Comparison of ENCODE assay signal across 7 mouse cellular contexts in the genomic region with DNA sequence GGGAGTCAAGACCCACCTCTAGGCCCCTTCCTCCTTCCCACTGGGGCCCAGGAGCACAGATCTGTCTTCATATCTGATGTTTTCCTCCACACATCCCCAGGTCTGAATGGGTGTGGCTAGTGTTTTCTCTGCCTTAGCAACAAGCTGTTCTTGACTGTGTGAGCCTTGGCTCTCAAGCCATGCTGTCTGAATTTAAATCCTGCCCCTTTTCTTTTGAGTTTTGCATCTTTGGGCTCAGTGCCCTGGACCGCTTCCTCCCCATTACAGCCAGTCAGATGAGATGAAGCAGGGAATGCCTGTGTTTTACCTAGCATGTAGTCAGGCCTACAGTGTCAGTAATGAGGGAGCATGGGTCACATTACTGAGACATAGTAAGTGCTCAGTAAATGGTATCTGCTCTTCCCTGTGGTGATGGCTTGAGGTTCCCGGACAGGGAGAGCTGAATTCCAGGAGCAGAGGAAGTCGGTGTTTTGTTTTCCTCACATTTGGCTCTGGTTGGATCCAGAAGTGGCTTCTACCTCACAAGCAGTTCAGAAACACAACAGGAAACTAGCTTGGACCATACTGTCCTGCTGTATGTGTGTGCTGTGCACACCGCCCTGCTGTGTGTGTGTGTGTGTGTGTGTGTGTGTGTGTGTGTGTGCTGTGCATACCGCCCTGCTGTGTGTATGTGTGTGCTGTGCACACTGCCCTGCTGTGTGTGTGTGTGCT. TPM values are rescaled to one million over a fixed set of nuclear protein-coding genes. Genes with fewer than 3 reads are reported as not detected.
DNase-seq lines count a peak whose midpoint lies in the region; ATAC-seq and TF ChIP-seq lines count a peak whose summit lies in the region.

No protein-coding gene starts in this region.

- TF ChIP-seq CTCF in bone marrow, adult 2 months (IDR thresholded peaks at IDR 0.05; ENCODE audit: control insufficient read depth, insufficient read depth, low read length), result no peak

- H3K4me2 ChIP-seq in limb, embryonic 11.5 days (ENCODE audit: low read depth, severe bottlenecking), result no peak overlapping the region
- H3K4me2 ChIP-seq in intestine, embryonic 14.5 days (ENCODE audit: low read length), result no peak overlapping the region
- no peak overlapping the region for H3K4me2 ChIP-seq in neural tube, embryonic 14.5 days (ENCODE audit: low read depth, low read length)

- 0 out of 2 replicates have a peak overlapping the region, but pooled peaks have one; percentile 21 for H3K27ac ChIP-seq in limb, embryonic 11.5 days (replicated peaks; ENCODE audit: low read depth, low read length)
- H3K27ac ChIP-seq in limb, embryonic 10.5 days, result no peak overlapping the region; the same call in 1 of the 2 replicates
- H3K27ac ChIP-seq in bone marrow, adult 2 months (ENCODE audit: control insufficient read depth, insufficient read depth, low read depth, low read length, poor library complexity), result peak overlapping the region; percentile 5; the same call in 1 of the 2 replicates
- H3K27ac ChIP-seq in intestine, embryonic 14.5 days (ENCODE audit: low read depth), result peak overlapping the region; percentile 57
- peak overlapping the region; percentile 16 for H3K27ac ChIP-seq in neural tube, embryonic 14.5 days (ENCODE audit: low read depth, low read length)

- no peak for TF ChIP-seq POLR2A in bone marrow, adult 2 months (IDR thresholded peaks at IDR 0.05; ENCODE audit: borderline replicate concordance, control insufficient read depth, low read depth, low read length)

- no peaks in the 10 kb centered on the region for H3K27me3 ChIP-seq in limb, embryonic 11.5 days (ENCODE audit: control insufficient read depth, insufficient read depth, low read length)
- no peaks in the 10 kb centered on the region for H3K27me3 ChIP-seq in limb, embryonic 10.5 days (ENCODE audit: low read depth, poor library complexity, severe bottlenecking)
- H3K27me3 ChIP-seq in intestine, embryonic 14.5 days (replicated peaks; ENCODE audit: control insufficient read depth, insufficient read depth, low read length), result no peaks in the 10 kb centered on the region
- H3K27me3 ChIP-seq in neural tube, embryonic 14.5 days (ENCODE audit: control insufficient read depth, insufficient read depth, low read length), result no peaks in the 10 kb centered on the region

- H3K9me3 ChIP-seq in limb, embryonic 11.5 days (ENCODE audit: control insufficient read depth, low read length), result no peaks in the 10 kb centered on the region
- no peaks in the 10 kb centered on the region for H3K9me3 ChIP-seq in limb, embryonic 10.5 days (replicated peaks)
- H3K9me3 ChIP-seq in intestine, embryonic 14.5 days (ENCODE audit: control insufficient read depth, low read length), result no peaks in the 10 kb centered on the region
- no peaks in the 10 kb centered on the region for H3K9me3 ChIP-seq in neural tube, embryonic 14.5 days (ENCODE audit: control insufficient read depth, low read length)

- peaks cover 10% of the 10 kb centered on the region for H3K4me1 ChIP-seq in limb, embryonic 11.5 days (ENCODE audit: control insufficient read depth, insufficient read depth, low read length)
- H3K4me1 ChIP-seq in limb, embryonic 10.5 days, result peaks cover 48% of the 10 kb centered on the region
- H3K4me1 ChIP-seq in bone marrow, adult 2 months (ENCODE audit: control insufficient read depth, insufficient read depth, low read length), result peaks cover 16% of the 10 kb centered on the region
- H3K4me1 ChIP-seq in intestine, embryonic 14.5 days (replicated peaks; ENCODE audit: control insufficient read depth, insufficient read depth, low read length), result peaks cover 41% of the 10 kb centered on the region
- peaks cover 17% of the 10 kb centered on the region for H3K4me1 ChIP-seq in neural tube, embryonic 14.5 days (ENCODE audit: control insufficient read depth, insufficient read depth, low read length)

- H3K9ac ChIP-seq in limb, embryonic 11.5 days (ENCODE audit: low read length), result no peak overlapping the region; the same call in 1 of the 2 replicates
- H3K9ac ChIP-seq in intestine, embryonic 14.5 days (ENCODE audit: low read length), result no peak overlapping the region
- H3K9ac ChIP-seq in neural tube, embryonic 14.5 days (replicated peaks; ENCODE audit: low read depth, low read length), result no peak overlapping the region

- ATAC-seq in limb, embryonic 11.5 days (ENCODE audit: insufficient number of reproducible peaks, low FRiP score, low TSS enrichment, low read depth), result no peak
- no peak for ATAC-seq in intestine, embryonic 14.5 days (replicated peaks; ENCODE audit: low FRiP score, low TSS enrichment, low read depth)
- no peak for ATAC-seq in neural tube, embryonic 14.5 days (ENCODE audit: low read depth)

- H3K4me3 ChIP-seq in limb, embryonic 11.5 days (ENCODE audit: low read depth, low read length), result no peak overlapping the region
- no peak overlapping the region for H3K4me3 ChIP-seq in limb, embryonic 10.5 days
- no peak overlapping the region for H3K4me3 ChIP-seq in bone marrow, adult 2 months (replicated peaks; ENCODE audit: control insufficient read depth, low read depth, low read length)
- H3K4me3 ChIP-seq in intestine, embryonic 14.5 days (ENCODE audit: low read depth, low read length), result no peak overlapping the region
- no peak overlapping the region for H3K4me3 ChIP-seq in neural tube, embryonic 14.5 days (ENCODE audit: low read depth, low read length)

- peaks cover 6% of the 10 kb centered on the region for H3K36me3 ChIP-seq in limb, embryonic 11.5 days (ENCODE audit: control insufficient read depth, insufficient read depth, low read length)
- H3K36me3 ChIP-seq in limb, embryonic 10.5 days, result peaks cover 46% of the 10 kb centered on the region
- H3K36me3 ChIP-seq in intestine, embryonic 14.5 days (ENCODE audit: control insufficient read depth, insufficient read depth, low read length), result peaks cover 13% of the 10 kb centered on the region
- H3K36me3 ChIP-seq in neural tube, embryonic 14.5 days (ENCODE audit: control insufficient read depth, insufficient read depth, low read length), result no peaks in the 10 kb centered on the region

- no peak for DNase-seq in limb, embryonic 11.5 days (ENCODE audit: low spot score)
- no peak for DNase-seq in limb, embryonic 10.5 days (ENCODE audit: low spot score)
- no peak for DNase-seq in intestine, embryonic 14.5 days (ENCODE audit: low spot score)
- no peak for DNase-seq in layer of hippocampus, adult 8-10 months (ENCODE audit: low spot score in 2 of 2)
- DNase-seq in urinary bladder, postnatal 4 days (ENCODE audit: low spot score in 2 of 2), result no peak

- 85% methylated on average over 5 of the region's 5 CpGs for WGBS in limb, embryonic 11.5 days
- 90% methylated on average over 5 of the region's 5 CpGs for WGBS in limb, embryonic 10.5 days
- 62% methylated on average over 5 of the region's 5 CpGs for WGBS in bone marrow, adult 2 months
- 61% methylated on average over 5 of the region's 5 CpGs for WGBS in intestine, embryonic 14.5 days
- WGBS in neural tube, embryonic 14.5 days, result 72% methylated on average over 5 of the region's 5 CpGs

RNA-seq across cellular contexts. Expression of gene Capzb, which starts 16.6 kb away (rescaled TPM):
- 278 and 307 TPM in 2 replicates for polyA plus RNA-seq in limb, embryonic 11.5 days (2014; fragmentation: Nextera tagmentation; extraction: Ambion mirVana)
- 385 and 390 TPM in 2 replicates for polyA plus RNA-seq in limb, embryonic 10.5 days (2016; fragmentation: Nextera tagmentation; extraction: Ambion mirVana)
- polyA plus RNA-seq in bone marrow, adult 2 months (2011; ENCODE audit: insufficient read depth, insufficient read length, low replicate concordance, missing spikeins), result 104 and 160 TPM in 2 replicates
- 313 and 325 TPM in 2 replicates for polyA plus RNA-seq in intestine, embryonic 14.5 days (2014; fragmentation: Nextera tagmentation; extraction: Ambion mirVana)
- polyA plus RNA-seq in neural tube, embryonic 14.5 days (2014; fragmentation: Nextera tagmentation; extraction: Ambion mirVana), result 218 and 249 TPM in 2 replicates
- 100 to 1,000 TPM; 355 to 394 (median 369) TPM for total RNA-seq in layer of hippocampus, adult 8-10 months (2022)
